Mouse (Mus musculus) G1E (cell line): ENCODE data around the gene Lama4.

Experiments
- CTCF ChIP-seq: IDR thresholded peaks from 2 replicates; pipeline ENCODE4 v1.5.1; 2012; ENCODE audit warnings: low read depth, low read length, inconsistent platforms, mixed read lengths
- GATA1 ChIP-seq: IDR thresholded peaks from 2 replicates; pipeline ENCODE4 v1.6.1; 2012; ENCODE audit warnings: borderline replicate concordance, low read length, inconsistent platforms, mixed read lengths
- POLR2AphosphoS5 ChIP-seq: IDR thresholded peaks from 2 replicates; pipeline ENCODE4 v1.6.1; 2012; ENCODE audit warnings: low read depth, low read length, inconsistent platforms; ENCODE audit not compliant: insufficient replicate concordance
- TAL1 ChIP-seq: conservative IDR thresholded peaks from 2 replicates; pipeline ENCODE4 v1.6.1; 2012; ENCODE audit warnings: low read depth, low read length, inconsistent platforms, mixed read lengths

DNA sequence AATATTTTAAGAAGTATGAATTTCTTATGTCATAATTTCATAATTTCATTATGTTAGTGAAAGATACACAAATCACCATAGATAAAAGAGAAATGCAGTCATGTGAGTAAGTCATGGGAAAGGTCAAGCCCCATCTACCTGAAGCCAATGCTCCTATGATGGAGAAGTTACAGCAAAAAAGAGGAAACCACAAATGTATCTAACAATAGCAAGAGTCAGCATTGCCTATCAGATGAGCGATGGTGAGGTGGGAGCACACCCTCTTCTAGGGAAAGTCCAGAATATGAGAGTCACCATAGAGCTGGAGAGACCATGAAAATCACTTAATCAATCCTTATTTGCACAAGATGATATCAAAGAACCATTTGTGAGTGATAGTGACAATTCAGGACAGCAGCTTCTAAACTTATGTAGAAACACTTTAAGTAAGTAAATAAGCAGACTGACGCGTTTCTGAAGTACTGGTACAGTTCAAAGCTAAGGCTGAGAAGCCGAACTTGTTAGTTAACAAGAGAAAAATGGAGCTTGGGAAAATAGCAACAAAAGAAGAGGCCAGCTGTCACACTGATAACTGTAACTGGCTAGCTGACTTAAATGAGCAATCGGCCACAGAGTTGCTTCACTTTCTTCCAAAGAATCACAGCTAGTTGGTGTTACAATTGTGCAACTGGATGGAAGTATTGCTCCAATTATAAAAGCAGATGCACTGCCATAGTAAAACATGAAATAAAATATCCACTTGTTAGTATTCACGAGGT, 36.2 kb upstream of the Lama4 start:
- TF ChIP-seq TAL1: no peak
- no peak for TF ChIP-seq CTCF
- no peak for TF ChIP-seq GATA1
- TF ChIP-seq POLR2AphosphoS5: no peak
